Mouse (Mus musculus) cerebellum, adult 8-10 months (tissue): ENCODE results near the gene Rad17.

Experiments
- DNase-seq: peaks from one replicate; pipeline ENCODE4 v3.0.0; 2022

The Rad17 gene

GRCm38 (mm10) chr13:100612903-100613302 lies 37.9 kb downstream of the Rad17 start:
- DNase-seq = no peak

GRCm38 (mm10) chr13:100612251-100612650 lies 38.6 kb downstream of the Rad17 start:
- peak; percentile 40 for DNase-seq

GRCm38 (mm10) chr13:100611266-100611665 lies 39.6 kb downstream of the Rad17 start:
- no peak for DNase-seq

GRCm38 (mm10) chr13:100607756-100608155 lies 43.1 kb downstream of the Rad17 start:
- no peak for DNase-seq

GRCm38 (mm10) chr13:100605845-100606244 lies 45.0 kb downstream of the Rad17 start:
- no peak for DNase-seq

GRCm38 (mm10) chr13:100603738-100604095 lies 47.1 kb downstream of the Rad17 start:
- no peak for DNase-seq

- DNase-seq = no peak
Observed at GRCm38 (mm10) chr13:100603031-100603737, 47.7 kb downstream of the Rad17 start.

GRCm38 (mm10) chr13:100602239-100602902 lies 48.5 kb downstream of the Rad17 start:
- DNase-seq = no peak

GRCm38 (mm10) chr13:100601034-100601433 lies 49.8 kb downstream of the Rad17 start:
- DNase-seq = no peak

GRCm38 (mm10) chr13:100600317-100600716 lies 50.5 kb downstream of the Rad17 start:
- DNase-seq = no peak

- no peak for DNase-seq
Observed at GRCm38 (mm10) chr13:100597284-100597683, 53.6 kb downstream of the Rad17 start.

GRCm38 (mm10) chr13:100595552-100595885 lies 55.3 kb downstream of the Rad17 start:
- no peak for DNase-seq

GRCm38 (mm10) chr13:100594838-100595551 lies 55.9 kb downstream of the Rad17 start:
- DNase-seq = no peak

GRCm38 (mm10) chr13:100594041-100594792 lies 56.6 kb downstream of the Rad17 start:
- DNase-seq = peak; percentile 45

GRCm38 (mm10) chr13:100588646-100589045 lies 62.2 kb downstream of the Rad17 start:
- DNase-seq = no peak

- DNase-seq = no peak
Observed at GRCm38 (mm10) chr13:100582144-100582543, 68.7 kb downstream of the Rad17 start.

- DNase-seq = no peak
Observed at GRCm38 (mm10) chr13:100581701-100582100, 69.2 kb downstream of the Rad17 start.

- no peak for DNase-seq
Observed at GRCm38 (mm10) chr13:100579951-100580350, 70.9 kb downstream of the Rad17 start.

- DNase-seq = no peak
Observed at GRCm38 (mm10) chr13:100579220-100579619, 71.6 kb downstream of the Rad17 start.

GRCm38 (mm10) chr13:100575950-100576349 lies 74.9 kb downstream of the Rad17 start:
- no peak for DNase-seq

GRCm38 (mm10) chr13:100570713-100571112 lies 80.1 kb downstream of the Rad17 start:
- DNase-seq = no peak

- no peak for DNase-seq
Observed at GRCm38 (mm10) chr13:100568359-100568758, 82.5 kb downstream of the Rad17 start.
